Mouse (Mus musculus): Measurements from ENCODE around the gene Lcn6. TPM values are rescaled to one million over a fixed set of nuclear protein-coding genes. Genes with fewer than 3 reads are reported as not detected.
"Not testable (repeated sequence)": the region's sequence is repeated elsewhere in the genome, so short reads cannot be mapped to it uniquely, and the experiment has no call there.

Lcn6 gene
- polyA plus RNA-seq, 1 experiment from 2014 or later: not detected

- WGBS: 81% methylated on average over 1 of the region's 1 CpGs
- no peak for ATAC-seq
- Histone ChIP-seq H3K27ac (no peak overlapping the region), H3K4me2 (no peak overlapping the region), H3K9me3 (replicated peaks) (no peaks in the 10 kb centered on the region), H3K4me3 (no peak overlapping the region), H3K4me1 (no peaks in the 10 kb centered on the region), H3K9ac (no peak overlapping the region), H3K27me3 (no peaks in the 10 kb centered on the region), H3K36me3 (ENCODE audit: poor library complexity, severe bottlenecking) (no peaks in the 10 kb centered on the region)
These were observed 13.1 kb upstream of the Lcn6 start for GRCm38 (mm10) chr2:25663511-25663910.

DNA sequence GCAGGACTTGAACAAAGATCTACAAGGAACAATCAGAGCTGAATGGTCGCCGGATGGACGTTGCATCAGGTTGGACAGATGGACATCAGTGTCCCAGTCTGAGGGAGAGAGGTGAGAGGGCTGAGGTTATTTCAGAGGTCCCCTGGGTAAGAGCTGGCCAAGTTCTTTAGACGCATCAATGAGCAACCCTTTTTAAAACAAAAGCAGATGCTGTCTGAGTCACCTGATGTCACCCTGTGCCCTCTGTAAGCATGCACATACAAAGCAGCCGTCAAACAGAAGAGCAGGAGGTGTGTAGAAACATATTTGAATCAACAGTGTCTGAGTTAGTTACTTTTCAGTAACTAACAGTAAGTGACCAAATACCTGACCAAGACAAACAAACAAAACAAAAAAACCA, 12.5 kb upstream of the Lcn6 start:
- H3K4me1 ChIP-seq: no peaks in the 10 kb centered on the region
- H3K27me3 ChIP-seq: no peaks in the 10 kb centered on the region
- no peak overlapping the region for H3K4me2 ChIP-seq
- H3K9ac ChIP-seq: no peak overlapping the region
- no peak overlapping the region for H3K27ac ChIP-seq
- no peak overlapping the region for H3K4me3 ChIP-seq
- 87% methylated on average over 5 of the region's 5 CpGs for WGBS
- H3K9me3 ChIP-seq (replicated peaks): no peaks in the 10 kb centered on the region
- H3K36me3 ChIP-seq (ENCODE audit: poor library complexity, severe bottlenecking): no peaks in the 10 kb centered on the region
- ATAC-seq: no peak

DNA sequence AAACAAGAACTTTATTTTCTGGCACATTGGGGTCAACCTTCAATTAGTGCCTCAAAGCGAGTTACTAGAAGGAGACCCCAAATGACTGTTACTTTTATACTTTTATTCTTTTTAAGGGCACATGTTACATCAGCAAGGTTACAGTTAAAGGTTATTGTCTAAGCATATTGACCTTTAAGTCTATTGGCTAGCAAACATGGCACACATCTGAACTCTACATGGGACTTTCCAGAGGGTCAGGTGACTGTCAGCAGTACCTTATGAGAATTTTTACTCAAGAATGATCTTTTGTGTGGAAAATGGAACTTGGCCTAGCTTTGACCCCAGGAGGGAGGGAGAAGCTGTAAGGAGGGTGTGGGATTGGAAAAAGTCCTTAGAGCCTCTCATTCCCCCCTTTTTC, 10.1 kb upstream of the Lcn6 start:
- Histone ChIP-seq H3K4me1 (no peaks in the 10 kb centered on the region), H3K4me2 (no peak overlapping the region), H3K4me3 (no peak overlapping the region), H3K36me3 (ENCODE audit: poor library complexity, severe bottlenecking) (no peaks in the 10 kb centered on the region), H3K27me3 (no peaks in the 10 kb centered on the region), H3K9ac (no peak overlapping the region), H3K27ac (no peak overlapping the region), H3K9me3 (replicated peaks) (no peaks in the 10 kb centered on the region)
- ATAC-seq: no peak
- 77% methylated on average over 1 of the region's 1 CpGs for WGBS

GRCm38 (mm10) chr2:25679559-25679958, 3.0 kb downstream of the Lcn6 start:
- Histone ChIP-seq H3K9ac (no peak overlapping the region), H3K4me2 (no peak overlapping the region), H3K36me3 (ENCODE audit: poor library complexity, severe bottlenecking) (no peaks in the 10 kb centered on the region), H3K27ac (no peak overlapping the region), H3K4me3 (no peak overlapping the region), H3K27me3 (no peaks in the 10 kb centered on the region), H3K4me1 (no peaks in the 10 kb centered on the region), H3K9me3 (replicated peaks) (no peaks in the 10 kb centered on the region)
- ATAC-seq: no peak
- 92% methylated on average over 6 of the region's 6 CpGs for WGBS

- Histone ChIP-seq H3K27ac (no peak within 1 kb of the TSS), H3K4me3 (no peak within 1 kb of the TSS), H3K36me3 (ENCODE audit: poor library complexity, severe bottlenecking) (no peaks in the 10 kb centered on the region), H3K4me1 (no peaks in the 10 kb centered on the region), H3K4me2 (no peak within 1 kb of the TSS), H3K9ac (no peak within 1 kb of the TSS), H3K27me3 (peaks cover 2% of the 10 kb centered on the region; the same call in 1 of the 2 replicates), H3K9me3 (replicated peaks) (no peaks in the 10 kb centered on the region)
- no peak for ATAC-seq
- 74% methylated on average over 2 of the region's 2 CpGs for WGBS
These were observed 5.8 kb downstream of the Lcn6 start, which contains the start of gene Lcn10 for GRCm38 (mm10) chr2:25682426-25682825. Gene Lcn10, plus strand, starts transcription at chr2:25682726.

DNA sequence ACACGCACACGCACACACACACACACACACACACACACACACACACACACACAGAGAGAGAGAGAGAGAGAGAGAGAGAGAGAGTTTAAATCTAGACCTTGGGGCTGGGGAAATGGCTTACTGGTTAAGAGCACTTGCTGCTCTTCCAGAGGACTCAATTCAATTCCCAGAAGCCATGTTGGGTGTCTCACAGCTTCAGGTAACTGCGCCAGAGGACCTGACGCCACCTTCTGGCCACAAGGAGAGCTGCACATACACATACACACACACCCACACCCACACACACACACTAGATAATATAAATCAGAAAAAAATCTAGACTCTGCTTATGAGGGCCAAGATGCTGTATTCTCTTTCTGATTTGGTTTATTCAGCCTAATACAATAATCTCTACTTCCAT, 10.4 kb downstream of the Lcn6 start:
- Histone ChIP-seq H3K9me3 (replicated peaks) (no peaks in the 10 kb centered on the region), H3K36me3 (ENCODE audit: poor library complexity, severe bottlenecking) (no peaks in the 10 kb centered on the region), H3K4me3 (no peak overlapping the region), H3K27ac (no peak overlapping the region), H3K27me3 (peaks cover 2% of the 10 kb centered on the region; the same call in 1 of the 2 replicates), H3K4me1 (no peaks in the 10 kb centered on the region), H3K9ac (no peak overlapping the region), H3K4me2 (no peak overlapping the region)
- ATAC-seq: no peak
- whole genome bisulfite sequencing: 80% methylated on average over 4 of the region's 4 CpGs

- no peak for ATAC-seq
- no peak overlapping the region for H3K4me3 ChIP-seq
- no peak overlapping the region for H3K27ac ChIP-seq
- H3K4me2 ChIP-seq: no peak overlapping the region
- no peaks in the 10 kb centered on the region for H3K4me1 ChIP-seq
- no peaks in the 10 kb centered on the region for H3K36me3 ChIP-seq (ENCODE audit: poor library complexity, severe bottlenecking)
- H3K9ac ChIP-seq: no peak overlapping the region
- no peaks in the 10 kb centered on the region for H3K27me3 ChIP-seq
- no peaks in the 10 kb centered on the region for H3K9me3 ChIP-seq (replicated peaks)
These were observed 18.0 kb downstream of the Lcn6 start for GRCm38 (mm10) chr2:25694605-25695004.

- 72% methylated on average over 4 of the region's 4 CpGs for WGBS
These were observed 20.4 kb downstream of the Lcn6 start for GRCm38 (mm10) chr2:25696951-25697350.

GRCm38 (mm10) chr2:25698696-25699095, 22.1 kb downstream of the Lcn6 start:
- H3K4me3 ChIP-seq: no peak overlapping the region
- no peaks in the 10 kb centered on the region for H3K36me3 ChIP-seq (ENCODE audit: poor library complexity, severe bottlenecking)
- H3K27me3 ChIP-seq: no peaks in the 10 kb centered on the region
- no peaks in the 10 kb centered on the region for H3K9me3 ChIP-seq (replicated peaks)
- no peak for ATAC-seq
- WGBS: 86% methylated on average over 2 of the region's 2 CpGs
- H3K27ac ChIP-seq: no peak overlapping the region
- H3K9ac ChIP-seq: no peak overlapping the region
- no peaks in the 10 kb centered on the region for H3K4me1 ChIP-seq
- H3K4me2 ChIP-seq: no peak overlapping the region

More at GRCm38 (mm10) chr2:25696951-25697350, 20.4 kb downstream of the Lcn6 start:
- ATAC-seq: no peak
- H3K4me2 ChIP-seq: no peak overlapping the region
- no peaks in the 10 kb centered on the region for H3K36me3 ChIP-seq (ENCODE audit: poor library complexity, severe bottlenecking)
- no peak overlapping the region for H3K4me3 ChIP-seq
- H3K9ac ChIP-seq: no peak overlapping the region
- H3K27ac ChIP-seq: no peak overlapping the region
- no peaks in the 10 kb centered on the region for H3K27me3 ChIP-seq
- H3K9me3 ChIP-seq (replicated peaks): no peaks in the 10 kb centered on the region
- no peaks in the 10 kb centered on the region for H3K4me1 ChIP-seq

GRCm38 (mm10) chr2:25699743-25700142, 23.2 kb downstream of the Lcn6 start, which contains the start of gene Obp2a:
Gene Obp2a, plus strand, starts transcription at chr2:25700043.
- not testable (repeated sequence) for H3K4me2 ChIP-seq; ATAC-seq; H3K9me3 ChIP-seq (replicated peaks); H3K27ac ChIP-seq; H3K36me3 ChIP-seq (ENCODE audit: poor library complexity, severe bottlenecking); H3K4me1 ChIP-seq; H3K9ac ChIP-seq; H3K4me3 ChIP-seq; H3K27me3 ChIP-seq
- WGBS: 84% methylated on average over 3 of the region's 3 CpGs

DNA sequence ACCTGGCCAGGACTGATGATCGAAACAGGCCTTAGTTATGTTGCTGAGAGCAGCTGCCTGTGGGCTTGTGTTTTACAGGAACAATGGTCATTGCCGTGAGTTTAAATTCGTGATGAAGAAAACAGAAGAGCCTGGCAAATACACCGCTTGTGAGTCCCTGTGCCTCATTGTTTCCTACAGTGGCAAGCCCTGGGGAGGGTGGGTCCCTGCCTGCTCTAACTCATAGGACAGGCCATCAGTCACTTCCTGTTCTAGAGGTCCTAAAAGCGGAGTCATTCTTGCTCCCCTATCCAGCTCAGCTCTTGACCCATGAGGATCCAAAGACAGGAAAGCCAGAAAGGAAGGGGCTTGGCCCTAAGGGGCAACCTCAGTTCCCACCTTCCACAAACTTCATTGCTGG, 24.4 kb downstream of the Lcn6 start:
- no peak for ATAC-seq
- 86% methylated on average over 5 of the region's 5 CpGs for WGBS

DNA sequence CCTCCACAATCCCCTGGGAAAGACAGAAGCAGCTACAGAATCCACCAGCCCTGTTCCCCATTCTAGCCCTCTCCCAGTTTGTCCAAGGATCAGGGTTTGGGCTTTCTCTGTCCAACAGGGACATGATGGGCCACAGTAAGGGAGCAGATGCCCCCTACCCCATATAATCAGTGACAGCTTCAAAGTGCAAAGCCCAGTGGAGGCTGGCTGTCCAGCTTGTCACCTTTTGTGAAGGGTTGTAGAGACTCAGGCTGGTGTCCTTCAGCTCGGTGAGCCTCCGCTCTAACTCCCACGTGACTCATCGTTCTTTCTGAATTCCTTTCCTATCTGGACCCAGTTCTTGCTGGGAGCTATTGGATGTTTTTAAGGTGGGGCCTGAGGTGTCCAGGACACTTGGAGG, 27.1 kb downstream of the Lcn6 start:
- no peak for ATAC-seq
- no peak overlapping the region for H3K4me3 ChIP-seq
- H3K36me3 ChIP-seq (ENCODE audit: poor library complexity, severe bottlenecking): no peaks in the 10 kb centered on the region
- no peaks in the 10 kb centered on the region for H3K27me3 ChIP-seq
- H3K27ac ChIP-seq: no peak overlapping the region
- H3K9me3 ChIP-seq (replicated peaks): no peaks in the 10 kb centered on the region
- WGBS: 95% methylated on average over 4 of the region's 4 CpGs
- H3K4me2 ChIP-seq: no peak overlapping the region
- H3K4me1 ChIP-seq: peaks cover 12% of the 10 kb centered on the region
- no peak overlapping the region for H3K9ac ChIP-seq

More for the DNA sequence above, 24.4 kb downstream of the Lcn6 start:
- H3K9me3 ChIP-seq (replicated peaks): no peaks in the 10 kb centered on the region
- H3K36me3 ChIP-seq (ENCODE audit: poor library complexity, severe bottlenecking): no peaks in the 10 kb centered on the region
- no peak overlapping the region for H3K4me2 ChIP-seq
- no peak overlapping the region for H3K4me3 ChIP-seq
- no peaks in the 10 kb centered on the region for H3K4me1 ChIP-seq
- H3K27ac ChIP-seq: no peak overlapping the region
- no peak overlapping the region for H3K9ac ChIP-seq
- H3K27me3 ChIP-seq: no peaks in the 10 kb centered on the region

- H3K4me3 ChIP-seq: peak within 1 kb of the TSS; percentile 62
- H3K27me3 ChIP-seq: no peaks in the 10 kb centered on the region
- peak within 1 kb of the TSS; percentile 92 for H3K4me2 ChIP-seq
- WGBS: under 1% methylated on average over 73 of the region's 78 CpGs
- no peaks in the 10 kb centered on the region for H3K9me3 ChIP-seq (replicated peaks)
- H3K27ac ChIP-seq: peak within 1 kb of the TSS; percentile 60
- peak; percentile 96 for ATAC-seq
- no peaks in the 10 kb centered on the region for H3K36me3 ChIP-seq (ENCODE audit: poor library complexity, severe bottlenecking)
- peak within 1 kb of the TSS; percentile 75 for H3K9ac ChIP-seq
- H3K4me1 ChIP-seq: peaks cover 21% of the 10 kb centered on the region
These were observed 30.3 kb downstream of the Lcn6 start, which contains the start of gene Bmyc for GRCm38 (mm10) chr2:25706643-25707481. Gene Bmyc, plus strand, starts transcription at chr2:25706739.
